Mouse (Mus musculus): ENCODE data around the gene Ccdc12.
A peak's percentile ranks its signal among the peaks of the same experiment; 100 is the strongest.

Gene Ccdc12

GRCm38 (mm10) chr9:110645219-110645618 is 11.1 kb upstream of the Ccdc12 start:
- peak in 1 of 2 experiments; percentile 26 for DNase-seq

- no peak for DNase-seq
Observed at GRCm38 (mm10) chr9:110649775-110650174, 6.5 kb upstream of the Ccdc12 start.

DNA sequence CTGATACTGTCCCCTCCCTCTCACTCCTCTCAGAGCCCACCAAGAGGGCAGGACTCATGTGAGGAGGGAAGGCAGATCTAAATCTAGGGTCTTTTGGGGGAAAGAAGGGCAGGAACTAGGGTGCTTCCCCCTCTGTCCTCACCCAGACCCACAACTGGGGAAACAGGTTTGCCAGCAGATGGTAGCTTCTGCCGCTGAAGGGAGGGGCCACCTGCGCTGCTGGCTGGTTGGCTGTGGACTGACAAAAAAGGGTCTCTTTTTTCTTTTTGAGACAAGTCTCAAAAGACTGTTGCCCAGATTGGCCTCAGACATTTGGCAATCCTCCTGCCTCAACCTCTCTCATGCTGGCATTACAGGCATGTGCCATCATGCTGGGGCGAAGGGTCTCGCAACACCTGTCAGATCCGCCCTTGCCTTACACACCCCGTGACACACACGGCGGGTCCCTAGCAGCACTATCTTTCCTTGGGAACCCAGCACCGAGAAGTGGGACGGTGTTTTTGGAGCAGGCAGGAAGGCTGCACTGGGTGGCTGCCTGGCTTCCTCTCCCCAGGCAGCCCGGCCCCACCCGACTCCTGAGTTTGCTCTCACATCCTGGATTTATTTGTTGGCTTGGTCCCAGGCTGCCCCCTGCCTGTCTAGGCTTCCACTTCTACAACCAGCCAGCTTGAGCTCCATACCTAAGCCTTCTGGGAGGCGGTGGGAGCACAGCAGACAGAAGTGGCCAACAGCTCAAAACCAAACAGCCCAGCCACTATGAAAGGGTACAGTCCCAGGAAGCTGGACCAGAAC is 4.2 kb upstream of the Ccdc12 start:
- DNase-seq: peak; percentile 70 to 81

DNA sequence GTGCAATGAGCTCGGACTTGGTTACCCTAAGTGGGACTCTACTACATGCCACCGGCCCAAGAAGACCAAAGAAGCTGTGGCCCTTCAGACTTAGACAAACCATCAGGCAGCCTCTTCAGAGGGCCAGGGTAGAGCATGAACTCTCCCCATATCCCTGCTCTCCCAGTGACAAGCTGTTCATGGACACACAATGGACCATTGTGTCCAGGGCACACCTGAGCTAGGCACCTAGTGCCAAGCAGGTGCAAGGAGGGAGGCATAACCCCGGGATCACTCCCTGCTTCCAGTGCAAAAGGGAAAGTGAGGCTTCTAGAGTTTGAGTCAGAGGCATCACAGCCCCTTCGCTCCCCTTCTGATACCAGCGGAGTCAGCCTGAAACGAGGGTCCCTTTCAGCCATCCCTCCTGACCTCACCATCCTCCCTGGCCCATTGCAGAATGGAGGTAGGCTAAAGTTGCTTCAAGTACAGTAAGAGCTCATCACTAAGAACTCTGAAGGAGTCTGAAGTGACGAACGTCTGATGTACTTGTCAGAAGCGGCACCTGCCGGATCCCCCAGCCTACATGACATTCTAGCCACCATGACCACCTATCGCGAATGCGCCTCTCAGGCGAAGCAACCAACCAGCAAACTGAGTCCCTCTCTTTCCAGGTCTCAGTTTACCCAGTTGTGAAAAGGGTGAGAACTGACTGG is 3.2 kb upstream of the Ccdc12 start:
- no peak for DNase-seq

DNA sequence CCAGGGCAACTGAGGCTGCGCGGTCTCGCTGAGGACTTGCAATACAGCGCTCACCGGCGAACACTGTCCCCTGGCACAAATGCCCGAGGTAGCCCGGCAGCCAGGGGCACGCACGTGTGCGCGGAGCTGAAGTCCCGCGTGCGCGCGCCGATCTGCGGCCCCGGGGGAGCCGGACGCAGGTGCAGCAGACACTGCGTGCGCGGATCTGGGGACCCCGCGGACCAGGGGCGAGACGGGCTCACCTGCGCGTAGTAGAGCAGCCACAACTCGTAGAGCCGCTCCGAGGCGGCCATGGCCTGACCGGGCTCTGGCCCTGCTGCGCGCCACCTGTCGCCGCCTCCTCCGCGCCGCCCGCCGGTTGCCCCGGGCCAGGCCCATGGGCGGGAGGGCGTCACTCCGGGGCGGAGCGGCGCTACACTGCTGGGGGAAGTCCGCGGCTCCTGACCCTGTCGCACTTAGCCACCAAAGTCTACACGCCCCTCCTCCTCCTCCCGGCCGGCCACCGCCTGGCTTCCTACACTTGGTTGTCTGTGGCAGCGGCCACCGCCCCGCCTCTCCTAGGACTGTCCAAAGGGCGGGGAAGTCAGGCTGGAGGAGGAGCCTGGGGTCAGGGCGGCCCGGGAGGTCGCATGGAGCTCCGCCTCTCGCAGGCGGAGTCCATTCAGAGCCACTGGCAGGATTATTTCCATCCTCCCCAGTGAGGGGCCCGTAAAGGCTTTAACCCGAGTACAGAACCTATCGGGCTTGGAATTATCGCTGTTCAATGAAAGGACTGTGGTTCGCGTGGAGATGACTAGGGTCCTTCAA is 2.4 kb upstream of the Ccdc12 start, which contains the start of gene Nbeal2:
TSS of gene Nbeal2 (minus strand) at position 507 of the 807 bp plus-strand sequence.
- peak; percentile 94 to 97 for DNase-seq

- no peak for DNase-seq
Observed at GRCm38 (mm10) chr9:110654726-110655650, 1.3 kb upstream of the Ccdc12 start.

DNA sequence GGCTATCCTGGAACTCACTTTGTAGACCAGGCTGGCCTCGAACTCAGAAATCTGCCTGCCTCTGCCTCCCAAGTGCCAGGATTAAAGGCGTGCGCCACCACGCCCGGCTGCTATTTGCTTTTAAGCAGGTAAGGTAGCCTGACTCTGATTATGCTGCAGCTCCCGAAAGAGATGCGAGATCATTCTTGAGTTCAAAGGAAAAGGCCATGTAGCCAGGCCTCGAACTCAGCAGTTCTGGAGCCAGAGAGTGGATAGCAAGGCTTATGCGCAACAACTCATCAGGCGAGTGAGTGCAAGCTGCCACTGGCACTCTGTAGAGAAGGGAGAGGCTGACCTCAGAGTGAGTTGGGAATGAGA is 674 bp upstream of the Ccdc12 start:
- DNase-seq: no peak

GRCm38 (mm10) chr9:110657474-110658078 is 1.3 kb downstream of the Ccdc12 start:
- peak in 1 of 2 experiments; percentile 43 for DNase-seq

DNA sequence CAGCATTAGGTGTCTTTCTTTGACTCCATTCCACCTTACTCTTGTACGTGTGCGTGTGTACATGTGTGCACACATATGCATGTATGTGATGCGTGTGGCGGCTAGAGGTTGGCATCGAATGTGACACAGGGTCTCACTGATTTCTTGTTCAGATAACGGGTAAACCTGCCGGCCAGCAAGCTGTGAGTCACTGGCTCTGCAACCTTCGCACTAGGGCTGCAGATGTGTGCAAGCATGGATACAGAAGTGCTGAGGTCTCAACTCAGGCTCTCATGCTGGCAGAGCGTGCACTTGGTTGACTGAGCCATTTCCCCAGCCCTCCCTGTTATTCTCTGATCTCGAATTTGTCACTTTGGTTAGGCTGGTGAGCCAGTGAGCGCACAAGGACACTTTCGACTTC is 3.2 kb downstream of the Ccdc12 start:
- no peak for DNase-seq

GRCm38 (mm10) chr9:110660208-110660607 is 3.9 kb downstream of the Ccdc12 start:
- DNase-seq: no peak

DNA sequence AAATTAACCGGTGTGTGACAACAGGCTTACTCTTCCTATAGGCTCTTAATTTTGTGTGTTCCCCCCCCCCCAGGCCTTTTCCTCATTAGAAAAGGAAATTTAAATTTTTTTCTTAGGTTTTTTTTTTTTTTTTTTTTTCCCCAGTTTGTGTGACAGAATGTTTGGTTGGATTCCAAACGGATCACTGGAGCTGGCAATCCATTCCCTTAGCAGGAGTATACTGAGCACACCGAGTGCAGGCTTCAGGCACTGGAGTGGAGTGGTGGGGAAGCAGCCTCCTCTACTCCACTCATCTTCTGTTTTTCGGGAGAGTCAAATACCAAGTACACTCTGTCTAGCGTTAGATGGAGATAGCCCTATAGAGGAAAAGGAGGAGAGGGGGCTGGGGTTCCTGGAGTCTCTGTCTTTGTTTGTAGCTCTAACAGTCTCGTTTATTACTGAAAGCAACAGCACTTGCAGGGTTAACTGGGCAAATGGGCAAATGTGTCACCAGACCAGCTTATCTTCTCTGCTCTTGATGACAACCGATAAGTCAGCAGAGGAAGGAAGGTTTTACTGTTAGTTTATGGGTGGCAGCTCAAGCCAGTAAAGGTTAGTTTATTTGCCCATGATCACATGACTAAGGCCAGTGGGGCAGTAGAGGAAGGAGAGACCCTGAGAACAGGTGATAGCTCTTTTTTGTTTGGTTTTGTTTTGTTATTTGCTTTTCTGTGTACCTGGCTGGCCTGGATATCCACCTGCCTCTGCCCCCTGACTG is 4.7 kb downstream of the Ccdc12 start:
- no peak for DNase-seq

GRCm38 (mm10) chr9:110662844-110663243 is 6.5 kb downstream of the Ccdc12 start:
- DNase-seq: no peak

- peak in 1 of 2 experiments; percentile 49 for DNase-seq
Observed at GRCm38 (mm10) chr9:110665912-110666311, 9.6 kb downstream of the Ccdc12 start.

DNA sequence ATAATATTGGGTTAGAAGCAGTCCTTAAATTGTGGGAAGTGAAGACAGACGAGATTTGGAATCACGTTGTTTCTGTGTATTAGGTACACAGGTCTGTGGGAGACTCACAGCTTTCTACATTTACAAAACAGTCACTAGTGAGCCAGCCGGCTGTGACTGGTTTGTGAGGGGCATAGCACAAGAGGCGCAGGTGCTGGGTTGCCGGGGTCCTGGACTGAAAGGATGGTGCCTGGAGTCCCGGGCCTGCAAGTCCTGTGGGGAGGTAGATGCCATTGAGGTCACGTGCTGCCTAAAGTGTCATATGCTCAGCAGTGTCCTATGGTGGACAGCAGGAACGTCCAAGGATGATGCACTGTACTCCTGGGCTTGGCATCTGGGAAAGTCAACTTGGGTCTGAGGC is 10.1 kb downstream of the Ccdc12 start:
- DNase-seq: peak in 1 of 2 experiments; percentile 38

GRCm38 (mm10) chr9:110667219-110667836 is 11.0 kb downstream of the Ccdc12 start:
- DNase-seq: no peak

DNA sequence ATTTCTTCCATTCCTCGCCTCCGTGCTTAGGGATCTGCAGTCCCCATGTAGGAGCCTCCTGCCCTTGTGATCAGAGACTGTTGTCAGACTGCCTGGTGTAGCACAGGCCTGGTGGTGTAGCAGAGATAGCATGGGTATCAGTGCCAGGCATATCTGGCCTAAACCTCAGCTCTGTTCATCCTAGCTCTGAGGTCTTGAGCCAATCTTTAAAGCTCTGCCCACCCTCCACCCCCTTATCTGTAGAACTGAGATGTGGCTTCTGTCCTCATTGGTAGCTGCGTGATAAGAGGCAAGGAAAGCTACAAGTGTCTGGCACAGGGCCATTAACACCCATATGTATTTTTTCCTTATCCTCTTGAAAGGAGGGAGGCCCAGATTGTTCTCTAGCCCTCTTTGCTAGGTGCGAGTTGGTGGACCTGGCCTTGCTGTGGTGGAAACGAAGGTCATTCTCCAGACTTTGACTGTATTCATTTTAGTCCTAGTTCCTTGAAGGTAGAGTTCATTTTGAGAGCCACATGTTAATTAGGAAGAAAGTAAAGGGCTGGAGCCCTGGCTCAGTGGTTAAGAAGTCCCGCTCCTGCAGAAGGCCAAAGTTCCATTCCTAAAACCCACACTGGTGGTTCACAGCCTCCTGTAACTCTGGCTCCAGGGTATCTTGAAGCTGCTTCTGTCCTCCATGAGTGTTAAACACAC is 12.4 kb downstream of the Ccdc12 start:
- no peak for DNase-seq

GRCm38 (mm10) chr9:110669785-110670184 is 13.5 kb downstream of the Ccdc12 start:
- no peak for DNase-seq

GRCm38 (mm10) chr9:110672462-110673106 is 16.3 kb downstream of the Ccdc12 start:
- DNase-seq: peak; percentile 58 to 66

DNA sequence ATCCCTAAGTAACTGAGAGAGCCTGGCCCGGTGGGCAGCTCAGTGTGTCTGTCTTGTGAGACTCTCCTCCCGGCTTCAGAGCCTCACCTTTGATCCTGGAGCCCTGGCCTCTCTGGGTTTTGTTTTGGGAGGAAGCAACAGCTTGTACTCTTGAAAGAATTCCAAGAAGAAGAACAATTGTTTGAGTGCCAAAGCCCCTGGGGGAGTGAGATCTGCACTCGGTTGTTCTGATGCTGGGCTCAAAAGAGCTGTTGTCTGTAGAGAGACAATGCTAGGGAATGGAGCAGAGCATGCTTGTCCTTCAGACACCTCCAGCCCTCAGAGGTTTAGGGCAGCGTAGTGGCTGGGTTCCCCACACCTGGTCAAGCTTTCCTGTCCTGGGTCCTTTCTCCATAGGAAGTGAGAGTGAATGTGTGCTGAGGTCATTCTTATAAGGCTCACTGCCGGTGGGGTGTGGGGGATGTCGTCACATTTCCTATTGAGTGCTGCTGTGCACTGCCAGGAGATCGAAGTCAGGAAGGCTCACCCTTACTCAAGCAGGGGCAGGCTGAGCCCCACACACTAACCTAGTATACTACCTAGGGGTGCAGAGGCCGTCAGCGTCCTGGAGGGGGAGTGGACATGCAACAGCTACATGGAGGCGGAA is 16.9 kb downstream of the Ccdc12 start:
- DNase-seq: no peak
